Mouse (Mus musculus): ENCODE data around the gene Lnx1. TPM values are rescaled to one million over a fixed set of nuclear protein-coding genes. Genes with fewer than 3 reads are reported as not detected.

Gene Lnx1
- polyA plus RNA-seq, 1 experiment = 9.4 TPM

- no peak for DNase-seq (ENCODE audit: low spot score)
Observed at GRCm38 (mm10) chr5:74649122-74649521, 53.6 kb downstream of the Lnx1 start.

DNA sequence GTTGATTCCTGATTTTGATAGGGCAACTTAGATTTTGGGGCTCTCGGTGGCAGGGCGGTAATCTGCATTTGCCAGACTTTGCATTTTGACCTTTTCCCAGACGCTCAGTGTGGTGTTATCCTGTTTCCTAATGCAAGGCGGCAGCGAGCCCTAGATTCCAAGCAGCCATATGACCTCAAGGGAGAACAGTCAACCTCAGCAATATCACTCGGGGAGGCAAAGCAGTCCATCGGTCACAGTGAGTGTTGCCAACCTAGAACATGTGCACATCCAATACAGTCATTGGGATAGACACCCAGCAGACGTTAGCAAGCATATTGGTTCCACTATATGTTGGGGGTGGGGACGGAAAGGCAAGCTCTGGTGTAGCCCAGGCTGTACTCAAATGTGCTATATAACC, 54.5 kb downstream of the Lnx1 start:
- DNase-seq (ENCODE audit: low spot score) = no peak

- no peak for DNase-seq (ENCODE audit: low spot score)
Observed at GRCm38 (mm10) chr5:74647584-74647984, 55.1 kb downstream of the Lnx1 start.

DNA sequence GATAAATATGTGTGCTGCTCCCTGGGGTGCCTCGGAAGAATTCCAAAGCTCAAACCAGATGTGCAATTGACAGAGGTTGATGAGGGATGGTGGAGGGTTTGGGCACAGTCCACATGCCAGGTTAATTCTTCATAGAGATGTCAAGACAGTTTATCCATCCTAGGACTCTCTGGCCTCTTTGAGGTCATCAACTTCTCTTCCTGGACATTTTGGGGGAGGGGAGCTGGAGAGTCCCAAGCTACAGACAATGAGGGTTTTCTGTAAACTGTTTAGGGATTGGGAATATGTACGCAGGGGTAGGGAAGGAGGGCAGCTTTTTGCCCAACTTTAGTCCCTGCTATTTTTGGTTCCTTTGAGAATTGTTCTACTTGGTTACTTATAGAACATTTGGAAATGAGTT, 60.4 kb downstream of the Lnx1 start:
- no peak for DNase-seq (ENCODE audit: low spot score)

- no peak for DNase-seq (ENCODE audit: low spot score)
Observed at GRCm38 (mm10) chr5:74641000-74641399, 61.7 kb downstream of the Lnx1 start.

GRCm38 (mm10) chr5:74640504-74640903, 62.2 kb downstream of the Lnx1 start:
- DNase-seq (ENCODE audit: low spot score) = no peak

GRCm38 (mm10) chr5:74639516-74639915, 63.2 kb downstream of the Lnx1 start:
- DNase-seq (ENCODE audit: low spot score) = no peak

DNA sequence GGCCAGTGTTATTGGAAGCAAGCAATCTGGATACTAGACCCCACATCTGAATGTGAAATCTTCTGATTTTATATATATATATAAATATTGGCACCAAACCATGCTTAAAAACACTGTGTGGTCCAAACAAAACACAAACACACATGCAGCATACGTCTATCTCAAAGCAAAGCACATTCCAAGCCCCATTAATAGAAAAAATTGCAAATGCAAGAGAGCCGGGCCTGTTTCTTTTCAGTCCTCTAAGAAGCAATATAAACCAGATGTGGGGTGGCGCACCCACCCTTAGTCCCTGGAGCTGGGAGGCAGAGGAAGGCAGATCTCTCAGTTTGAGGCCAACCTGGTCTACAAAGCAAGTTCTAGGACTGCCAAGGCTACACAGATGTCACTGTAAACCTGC, 68.3 kb downstream of the Lnx1 start:
- DNase-seq (ENCODE audit: low spot score) = no peak

DNA sequence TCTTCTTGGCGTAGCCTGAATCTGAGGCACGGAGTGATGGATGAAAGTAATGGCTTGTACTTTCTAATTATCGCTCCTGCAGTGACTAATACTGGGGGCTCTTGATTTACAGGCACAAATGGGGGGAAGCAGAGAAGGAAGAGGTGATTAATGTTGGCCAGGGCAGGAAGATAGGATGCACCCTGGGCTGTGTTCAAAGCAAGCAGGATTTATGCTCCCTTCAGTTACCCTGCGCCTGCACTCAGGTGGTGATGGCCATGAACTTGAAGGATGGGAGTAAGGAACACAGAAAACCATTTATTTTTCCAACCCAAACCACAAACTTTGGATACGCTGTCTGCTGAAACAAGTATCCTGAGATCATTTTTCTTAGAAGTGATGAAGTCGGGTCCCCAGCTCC, 69.3 kb downstream of the Lnx1 start:
- no peak for DNase-seq (ENCODE audit: low spot score)

DNA sequence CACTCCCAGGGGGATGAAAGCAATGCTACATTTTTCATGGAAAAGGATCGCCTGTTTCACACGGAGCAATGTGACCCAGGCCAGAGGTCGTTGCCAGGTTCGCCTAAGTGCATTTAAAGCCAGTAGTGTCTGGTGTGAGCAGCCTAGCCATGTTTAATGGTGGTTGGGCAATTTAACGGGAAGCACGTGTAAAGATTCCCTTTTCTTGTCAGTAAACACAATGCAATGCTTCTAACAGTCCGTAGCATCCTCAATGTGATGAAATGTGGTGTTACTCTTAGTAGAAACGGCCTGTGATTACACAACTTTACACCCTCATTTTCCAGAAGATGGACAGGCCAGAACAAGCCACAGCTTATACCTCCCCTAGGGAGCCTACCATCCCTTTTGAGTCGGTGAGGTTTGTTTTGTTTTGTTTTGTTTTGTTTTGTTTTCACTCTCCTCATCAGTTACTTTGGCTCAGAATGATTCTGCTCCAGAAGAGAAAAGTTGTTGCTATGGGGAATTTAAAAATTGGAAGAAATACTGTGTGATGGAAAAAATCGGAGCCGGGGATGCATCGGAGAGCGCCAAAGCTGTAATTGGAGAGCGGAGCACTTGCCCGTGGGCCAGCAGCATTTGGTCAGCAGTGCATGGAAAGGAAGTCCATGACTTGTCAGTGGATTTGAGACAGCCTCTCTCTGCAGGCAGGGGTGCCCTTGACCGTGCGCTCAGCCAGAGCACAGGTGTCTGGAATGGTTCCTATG, 70.2 kb downstream of the Lnx1 start:
- DNase-seq (ENCODE audit: low spot score) = no peak

- no peak for DNase-seq (ENCODE audit: low spot score)
Observed at GRCm38 (mm10) chr5:74628001-74628400, 74.7 kb downstream of the Lnx1 start.

DNA sequence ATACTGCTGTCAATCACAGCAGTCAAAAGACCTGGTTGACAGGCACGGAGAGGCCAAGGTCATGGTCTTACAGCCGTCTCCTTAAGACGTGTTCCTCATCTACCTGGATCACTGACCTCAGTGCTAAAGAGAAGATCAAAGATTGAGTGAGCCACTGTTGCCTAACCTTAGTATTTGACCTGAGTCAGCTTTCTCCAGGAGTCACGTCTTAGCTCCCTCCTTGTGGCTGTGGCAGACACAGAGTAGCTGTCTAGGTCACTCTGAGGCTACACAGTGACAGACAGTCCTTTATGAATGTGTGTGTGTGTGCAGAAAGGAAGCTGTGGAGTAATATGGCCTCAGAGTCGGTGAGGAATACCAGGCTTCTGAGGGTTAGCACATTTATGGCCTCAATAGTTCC, 78.3 kb downstream of the Lnx1 start:
- no peak for DNase-seq (ENCODE audit: low spot score)

GRCm38 (mm10) chr5:74623316-74624000, 79.3 kb downstream of the Lnx1 start:
- DNase-seq (ENCODE audit: low spot score) = no peak

GRCm38 (mm10) chr5:74621691-74622470, 80.8 kb downstream of the Lnx1 start:
- DNase-seq (ENCODE audit: low spot score) = no peak

DNA sequence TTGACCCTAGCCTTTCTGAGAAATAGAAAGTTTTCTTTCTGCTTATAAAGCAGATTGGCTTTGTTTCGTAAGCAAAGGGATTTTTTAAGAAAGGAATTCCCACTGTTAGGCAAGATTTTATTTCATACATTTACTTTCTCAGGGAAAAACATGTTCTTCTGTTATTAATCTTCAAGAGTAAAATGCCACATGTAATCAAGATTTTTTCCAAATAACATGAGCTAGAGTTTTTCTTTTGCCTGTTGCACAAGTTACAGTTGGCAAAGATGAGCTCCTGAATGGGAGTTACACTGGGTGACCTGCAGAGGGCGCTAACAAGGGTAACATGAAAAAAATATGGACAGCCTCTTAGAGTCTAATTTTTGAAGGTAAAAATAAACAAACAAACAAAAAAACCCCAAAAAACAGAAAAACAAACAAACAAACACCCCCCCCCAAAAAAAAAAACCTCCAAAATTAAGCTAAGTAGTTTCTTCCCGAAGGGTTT, 84.1 kb downstream of the Lnx1 start:
- no peak for DNase-seq (ENCODE audit: low spot score)

GRCm38 (mm10) chr5:74617816-74618572, 84.7 kb downstream of the Lnx1 start:
- no peak for DNase-seq (ENCODE audit: low spot score)

DNA sequence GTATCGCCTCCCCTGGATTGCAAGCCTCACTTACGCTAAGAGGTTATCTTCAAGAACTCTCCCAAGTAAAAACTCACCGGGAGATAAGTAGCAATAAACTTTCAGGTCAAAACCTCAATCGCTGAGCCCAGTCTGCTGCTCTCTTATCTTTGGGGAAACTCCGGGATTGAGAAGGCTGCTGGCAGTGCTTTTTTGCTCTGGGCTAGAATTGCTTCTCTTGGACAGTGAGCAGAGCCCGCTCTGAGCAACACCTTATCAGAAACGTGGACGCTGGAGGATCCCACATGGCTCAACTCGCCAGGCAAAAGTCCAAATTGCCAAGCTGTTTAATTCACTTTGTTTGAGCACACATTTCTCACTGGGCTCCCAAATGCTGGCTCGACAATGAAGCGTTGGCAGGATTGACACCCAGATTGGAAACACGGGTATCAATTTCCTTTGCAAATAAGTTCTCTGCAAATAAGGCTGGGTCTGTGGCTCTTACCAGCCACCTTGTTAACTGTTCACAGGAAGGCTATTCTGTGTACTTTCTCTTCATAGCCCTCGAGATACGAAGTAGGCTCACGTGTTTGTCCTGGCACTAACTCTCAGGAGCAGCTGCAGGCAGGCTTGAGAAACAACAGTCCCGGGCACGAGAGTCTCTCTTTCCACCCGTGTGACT, 89.1 kb downstream of the Lnx1 start:
- no peak for DNase-seq (ENCODE audit: low spot score)

DNA sequence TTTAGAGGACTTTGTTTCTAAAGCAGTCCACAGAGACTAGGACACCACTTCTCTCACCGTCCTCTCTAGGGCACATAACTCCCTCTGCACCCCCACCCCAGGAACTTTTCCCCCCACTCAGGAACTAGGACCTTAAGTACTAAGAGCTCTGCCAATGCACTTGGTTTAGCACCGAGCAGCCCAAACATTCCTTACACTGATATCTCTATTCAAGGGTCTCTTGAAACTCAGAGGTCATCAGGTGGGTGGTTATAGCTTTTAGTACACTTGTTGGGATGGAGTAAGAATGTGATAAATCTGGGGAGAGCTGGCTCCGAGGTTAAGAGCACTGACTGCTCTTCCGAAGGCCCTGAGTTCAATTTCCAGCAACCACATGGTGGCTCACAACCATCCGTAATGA, 90.0 kb downstream of the Lnx1 start:
- DNase-seq (ENCODE audit: low spot score) = no peak

- no peak for DNase-seq (ENCODE audit: low spot score)
Observed at GRCm38 (mm10) chr5:74610511-74610910, 92.2 kb downstream of the Lnx1 start.

GRCm38 (mm10) chr5:74606213-74606612, 96.5 kb downstream of the Lnx1 start:
- DNase-seq (ENCODE audit: low spot score) = no peak

DNA sequence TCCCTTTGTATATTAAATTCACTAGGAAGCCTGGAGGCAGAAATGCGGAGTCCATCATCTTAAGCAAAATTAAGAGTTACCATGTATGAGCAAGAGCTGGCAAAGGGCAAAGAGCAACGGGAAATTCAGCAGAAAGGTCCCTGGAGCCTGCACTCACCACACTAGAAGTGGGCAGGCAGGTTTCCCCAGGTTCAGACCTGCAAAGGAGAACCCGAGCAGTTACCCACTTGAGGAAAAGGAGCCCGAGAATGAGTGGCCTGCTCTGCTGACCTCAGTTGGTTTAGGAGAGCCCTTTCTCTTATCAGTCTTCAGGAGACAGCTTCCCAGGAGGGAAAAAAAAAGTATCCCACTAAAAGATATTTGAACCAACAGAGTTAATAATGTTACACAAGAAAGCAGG, 99.4 kb downstream of the Lnx1 start:
- DNase-seq (ENCODE audit: low spot score) = no peak
